Mouse (Mus musculus): ENCODE data around the gene Asrgl1. TPM values are rescaled to one million over a fixed set of nuclear protein-coding genes. Genes with fewer than 3 reads are reported as not detected.

The Asrgl1 gene
- total and polyA plus RNA-seq, 2 experiments, result 1.7 to 7.6 TPM

- DNase-seq (ENCODE audit: extremely low read depth, low read depth, low spot score), result no peak
- Histone ChIP-seq H3K9ac (ENCODE audit: low read depth, low read length) (no peak overlapping the region), H3K4me1 (ENCODE audit: control insufficient read depth, insufficient read depth, low read length) (peaks cover 5% of the 10 kb centered on the region), H3K27me3 (ENCODE audit: control insufficient read depth, insufficient read depth, low read length) (no peaks in the 10 kb centered on the region), H3K79me2 (ENCODE audit: control insufficient read depth, insufficient read depth, low read length) (peaks cover 7% of the 10 kb centered on the region; the same call in 1 of the 2 replicates), H3K36me3 (ENCODE audit: control insufficient read depth, insufficient read depth, low read length) (peaks cover 2% of the 10 kb centered on the region; the same call in 1 of the 2 replicates), H3K4me3 (ENCODE audit: insufficient read depth, low read depth, low read length) (no peak overlapping the region), H3K27ac (replicated peaks; ENCODE audit: insufficient read depth, low read depth, low read length) (no peak overlapping the region)
- TF ChIP-seq CTCF (IDR thresholded peaks at IDR 0.05; ENCODE audit: low read depth, low read length) (no peak), POLR2A (IDR thresholded peaks at IDR 0.05; ENCODE audit: extremely low read depth, insufficient read depth, low read length) (no peak)
- 77% methylated on average over 9 of the region's 9 CpGs for WGBS
Observed at GRCm38 (mm10) chr19:9065621-9066561, 69.5 kb downstream of the Asrgl1 start.

- Histone ChIP-seq H3K27me3 (ENCODE audit: control insufficient read depth, insufficient read depth, low read length) (no peaks in the 10 kb centered on the region), H3K4me3 (ENCODE audit: insufficient read depth, low read depth, low read length) (no peak overlapping the region), H3K36me3 (ENCODE audit: control insufficient read depth, insufficient read depth, low read length) (peaks cover 2% of the 10 kb centered on the region; the same call in 1 of the 2 replicates), H3K9ac (ENCODE audit: low read depth, low read length) (no peak overlapping the region), H3K27ac (replicated peaks; ENCODE audit: insufficient read depth, low read depth, low read length) (no peak overlapping the region), H3K79me2 (ENCODE audit: control insufficient read depth, insufficient read depth, low read length) (peaks cover 7% of the 10 kb centered on the region; the same call in 1 of the 2 replicates), H3K4me1 (ENCODE audit: control insufficient read depth, insufficient read depth, low read length) (no peaks in the 10 kb centered on the region)
- TF ChIP-seq POLR2A (IDR thresholded peaks at IDR 0.05; ENCODE audit: extremely low read depth, insufficient read depth, low read length), result no peak
- TF ChIP-seq CTCF (IDR thresholded peaks at IDR 0.05; ENCODE audit: low read depth, low read length), result no peak
- WGBS, result 90% methylated on average over 3 of the region's 3 CpGs
- DNase-seq (ENCODE audit: extremely low read depth, low read depth, low spot score), result no peak
Observed at GRCm38 (mm10) chr19:9063831-9064230, 71.6 kb downstream of the Asrgl1 start.

- TF ChIP-seq POLR2A (IDR thresholded peaks at IDR 0.05; ENCODE audit: extremely low read depth, insufficient read depth, low read length) (no peak), CTCF (IDR thresholded peaks at IDR 0.05; ENCODE audit: low read depth, low read length) (no peak)
- Histone ChIP-seq H3K4me3 (ENCODE audit: insufficient read depth, low read depth, low read length) (no peak overlapping the region), H3K27me3 (ENCODE audit: control insufficient read depth, insufficient read depth, low read length) (no peaks in the 10 kb centered on the region), H3K4me1 (ENCODE audit: control insufficient read depth, insufficient read depth, low read length) (no peaks in the 10 kb centered on the region), H3K79me2 (ENCODE audit: control insufficient read depth, insufficient read depth, low read length) (peaks cover 7% of the 10 kb centered on the region; the same call in 1 of the 2 replicates), H3K9ac (ENCODE audit: low read depth, low read length) (no peak overlapping the region), H3K27ac (replicated peaks; ENCODE audit: insufficient read depth, low read depth, low read length) (no peak overlapping the region), H3K36me3 (ENCODE audit: control insufficient read depth, insufficient read depth, low read length) (no peaks in the 10 kb centered on the region)
- WGBS, result 62% methylated on average over 2 of the region's 2 CpGs
- DNase-seq (ENCODE audit: extremely low read depth, low read depth, low spot score), result no peak
Observed at GRCm38 (mm10) chr19:9062822-9063221, 72.6 kb downstream of the Asrgl1 start.

GRCm38 (mm10) chr19:9061221-9061893, 74.1 kb downstream of the Asrgl1 start:
- no peak for TF ChIP-seq CTCF (IDR thresholded peaks at IDR 0.05; ENCODE audit: low read depth, low read length)
- TF ChIP-seq POLR2A (IDR thresholded peaks at IDR 0.05; ENCODE audit: extremely low read depth, insufficient read depth, low read length), result no peak
- WGBS, result 83% methylated on average over 8 of the region's 8 CpGs

GRCm38 (mm10) chr19:9060103-9060502, 75.3 kb downstream of the Asrgl1 start:
- H3K27me3 ChIP-seq (ENCODE audit: control insufficient read depth, insufficient read depth, low read length), result no peaks in the 10 kb centered on the region

More at GRCm38 (mm10) chr19:9061221-9061893, 74.1 kb downstream of the Asrgl1 start:
- Histone ChIP-seq H3K79me2 (ENCODE audit: control insufficient read depth, insufficient read depth, low read length) (0 out of 2 replicates have a peak, but pooled peaks cover 5% of the 10 kb centered on the region), H3K27ac (replicated peaks; ENCODE audit: insufficient read depth, low read depth, low read length) (no peak overlapping the region), H3K36me3 (ENCODE audit: control insufficient read depth, insufficient read depth, low read length) (no peaks in the 10 kb centered on the region), H3K4me3 (ENCODE audit: insufficient read depth, low read depth, low read length) (no peak overlapping the region), H3K27me3 (ENCODE audit: control insufficient read depth, insufficient read depth, low read length) (no peaks in the 10 kb centered on the region), H3K4me1 (ENCODE audit: control insufficient read depth, insufficient read depth, low read length) (no peaks in the 10 kb centered on the region), H3K9ac (ENCODE audit: low read depth, low read length) (no peak overlapping the region)
- DNase-seq (ENCODE audit: extremely low read depth, low read depth, low spot score), result peak; percentile 41

More at GRCm38 (mm10) chr19:9060103-9060502, 75.3 kb downstream of the Asrgl1 start:
- H3K27ac ChIP-seq (replicated peaks; ENCODE audit: insufficient read depth, low read depth, low read length), result no peak overlapping the region
- WGBS, result 47% methylated on average over 4 of the region's 4 CpGs
- H3K79me2 ChIP-seq (ENCODE audit: control insufficient read depth, insufficient read depth, low read length), result 0 out of 2 replicates have a peak, but pooled peaks cover 2% of the 10 kb centered on the region
- no peaks in the 10 kb centered on the region for H3K36me3 ChIP-seq (ENCODE audit: control insufficient read depth, insufficient read depth, low read length)
- H3K9ac ChIP-seq (ENCODE audit: low read depth, low read length), result no peak overlapping the region
- H3K4me3 ChIP-seq (ENCODE audit: insufficient read depth, low read depth, low read length), result no peak overlapping the region
- H3K4me1 ChIP-seq (ENCODE audit: control insufficient read depth, insufficient read depth, low read length), result no peaks in the 10 kb centered on the region
- peak; percentile 18 for DNase-seq (ENCODE audit: extremely low read depth, low read depth, low spot score)
- TF ChIP-seq POLR2A (IDR thresholded peaks at IDR 0.05; ENCODE audit: extremely low read depth, insufficient read depth, low read length), result no peak
- TF ChIP-seq CTCF (IDR thresholded peaks at IDR 0.05; ENCODE audit: low read depth, low read length), result no peak

Other genes starting within 250 kb of the Asrgl1 start
- gene 1810009A15Rik, start 246.8 kb downstream of the Asrgl1 start, total RNA-seq (2014; rRNA removed), result 23.5 and 34.0 TPM in 2 replicates
- gene 1810009A15Rik, start 246.8 kb downstream of the Asrgl1 start, polyA plus RNA-seq (2012; rRNA removed), result 10.8 and 13.6 TPM in 2 replicates
- 3.4 TPM in 1 of 2 replicates, not detected in the other for gene Gm49416, start 246.7 kb downstream of the Asrgl1 start, total RNA-seq (2014; rRNA removed)
- 1.1 TPM in 1 of 2 replicates, not detected in the other for gene Gm49416, start 246.7 kb downstream of the Asrgl1 start, polyA plus RNA-seq (2012; rRNA removed)
- gene Ints5, start 242.6 kb downstream of the Asrgl1 start, total RNA-seq (2014; rRNA removed), result 3.8 and 5.6 TPM in 2 replicates
- gene Ints5, start 242.6 kb downstream of the Asrgl1 start, polyA plus RNA-seq (2012; rRNA removed), result 13.2 and 15.9 TPM in 2 replicates
- gene Ganab, start 237.6 kb downstream of the Asrgl1 start, total RNA-seq (2014; rRNA removed), result 111 and 132 TPM in 2 replicates
- gene Ganab, start 237.6 kb downstream of the Asrgl1 start, polyA plus RNA-seq (2012; rRNA removed), result 127 and 140 TPM in 2 replicates
- 16.8 and 22.6 TPM in 2 replicates for gene B3gat3, start 215.3 kb downstream of the Asrgl1 start, total RNA-seq (2014; rRNA removed)
- 88.7 and 101 TPM in 2 replicates for gene B3gat3, start 215.3 kb downstream of the Asrgl1 start, polyA plus RNA-seq (2012; rRNA removed)
- 1.7 and 2.3 TPM in 2 replicates for gene Rom1, start 206.3 kb downstream of the Asrgl1 start, total RNA-seq (2014; rRNA removed)
- gene Rom1, start 206.3 kb downstream of the Asrgl1 start, polyA plus RNA-seq (2012; rRNA removed), result 5.0 and 7.8 TPM in 2 replicates
- gene Eml3, start 206.1 kb downstream of the Asrgl1 start, total RNA-seq (2014; rRNA removed), result 7.4 and 7.9 TPM in 2 replicates
- 20.2 and 26.2 TPM in 2 replicates for gene Eml3, start 206.1 kb downstream of the Asrgl1 start, polyA plus RNA-seq (2012; rRNA removed)
- gene Mta2, start 193.8 kb downstream of the Asrgl1 start, total RNA-seq (2014; rRNA removed), result 25.6 and 27.1 TPM in 2 replicates
- 11.2 and 12.1 TPM in 2 replicates for gene Mta2, start 193.8 kb downstream of the Asrgl1 start, polyA plus RNA-seq (2012; rRNA removed)
- gene Tut1, start 181.8 kb downstream of the Asrgl1 start, total RNA-seq (2014; rRNA removed), result 6.0 and 6.2 TPM in 2 replicates
- gene Tut1, start 181.8 kb downstream of the Asrgl1 start, polyA plus RNA-seq (2012; rRNA removed), result 9.6 and 14.6 TPM in 2 replicates
- gene Eef1g, start 168.6 kb downstream of the Asrgl1 start, total RNA-seq (2014; rRNA removed), result 101 and 117 TPM in 2 replicates
- 99.1 and 107 TPM in 2 replicates for gene Eef1g, start 168.6 kb downstream of the Asrgl1 start, polyA plus RNA-seq (2012; rRNA removed)
- 10.3 and 10.9 TPM in 2 replicates for gene Ahnak, start 146.4 kb downstream of the Asrgl1 start, total RNA-seq (2014; rRNA removed)
- gene Ahnak, start 146.4 kb downstream of the Asrgl1 start, polyA plus RNA-seq (2012; rRNA removed), result 0.90 and 1.2 TPM in 2 replicates
- gene Scgb1a1, start 47.7 kb downstream of the Asrgl1 start, total RNA-seq (2014; rRNA removed), result not detected in 2 replicates
- 1.4 and 1.6 TPM in 2 replicates for gene Scgb1a1, start 47.7 kb downstream of the Asrgl1 start, polyA plus RNA-seq (2012; rRNA removed)

Measured in liver, adult 2 months (tissue).